Mouse (Mus musculus) lung, adult 18-20 months (tissue): ENCODE results near the gene Erf.

Source experiments
- DNase-seq, 2 experiments: peaks; one replicate each; pipeline ENCODE4 v3.0.0; 2022; ENCODE audit warnings: mixed read lengths in 2 of 2

Gene Erf

GRCm38 (mm10) chr7:25237249-25238014 is 13.1 kb downstream of the Erf start, which contains the start of gene Gsk3a:
TSS of gene Gsk3a (minus strand) at chr7:25237851.
- peak; percentile 99 for DNase-seq

GRCm38 (mm10) chr7:25235526-25235925 is 15.0 kb downstream of the Erf start:
- no peak for DNase-seq

GRCm38 (mm10) chr7:25233061-25233460 is 17.5 kb downstream of the Erf start:
- no peak for DNase-seq

- DNase-seq = no peak
Observed at GRCm38 (mm10) chr7:25232101-25232648, 18.4 kb downstream of the Erf start.

GRCm38 (mm10) chr7:25230690-25231285 is 19.8 kb downstream of the Erf start:
- no peak for DNase-seq

- DNase-seq = no peak
Observed at GRCm38 (mm10) chr7:25227523-25228300, 22.8 kb downstream of the Erf start.

GRCm38 (mm10) chr7:25222275-25222967 is 28.1 kb downstream of the Erf start:
- no peak for DNase-seq

GRCm38 (mm10) chr7:25221102-25221883 is 29.3 kb downstream of the Erf start, which contains the start of gene Zfp526:
TSS of gene Zfp526 (plus strand) at chr7:25221425.
- peak; percentile 99 for DNase-seq

GRCm38 (mm10) chr7:25220457-25221101 is 30.0 kb downstream of the Erf start, which contains the start of gene Dedd2:
TSS of gene Dedd2 (minus strand) at chr7:25220615.
- DNase-seq = peak; percentile 57 to 66

- peak; percentile 98 for DNase-seq
Observed at GRCm38 (mm10) chr7:25219756-25220456, 30.7 kb downstream of the Erf start.

GRCm38 (mm10) chr7:25219416-25219750 is 31.2 kb downstream of the Erf start:
- no peak for DNase-seq

GRCm38 (mm10) chr7:25218705-25219415 is 31.7 kb downstream of the Erf start:
- peak in 1 of 2 experiments; percentile 53 for DNase-seq

- DNase-seq = peak; percentile 59 to 68
Observed at GRCm38 (mm10) chr7:25217653-25218395, 32.7 kb downstream of the Erf start.

- no peak for DNase-seq
Observed at GRCm38 (mm10) chr7:25214172-25214571, 36.4 kb downstream of the Erf start.

- no peak for DNase-seq
Observed at GRCm38 (mm10) chr7:25213099-25213498, 37.5 kb downstream of the Erf start.

GRCm38 (mm10) chr7:25210482-25210881 is 40.1 kb downstream of the Erf start:
- no peak for DNase-seq

GRCm38 (mm10) chr7:25209161-25209622 is 41.4 kb downstream of the Erf start:
- DNase-seq = peak; percentile 31 to 65

- peak; percentile 39 to 56 for DNase-seq
Observed at GRCm38 (mm10) chr7:25206094-25206830, 44.3 kb downstream of the Erf start.
